Mouse (Mus musculus) midbrain, embryonic 13.5 days (tissue): ENCODE measurements at regions not wholly inside any gene's neighbourhood (a gene's known extent, or its start where the extent isn't known, plus 50 kb on each side); places are given as distances from the start of the nearest gene placed in this dataset.
"Not testable (repeated sequence)": the region's sequence is repeated elsewhere in the genome, so short reads cannot be mapped to it uniquely, and the experiment has no call there.

Experiments
- ATAC-seq: fragments of 200-750 bp; cut with Nextera tagmentation; 2 replicates; pipeline ENCODE4 v1.8.0; 2017; ENCODE audit warnings: mild to moderate bottlenecking, moderate TSS enrichment, moderate library complexity
- H3K27ac ChIP-seq: fragments of 300-500 bp; sonication (generic); 2 replicates; pipeline ENCODE4 v1.5.1; 2015; ENCODE audit warnings: inconsistent platforms, mild to moderate bottlenecking, moderate library complexity
- H3K27me3 ChIP-seq: fragments of 300-500 bp; sonication (generic); 2 replicates; pipeline ENCODE4 v1.6.1; 2015; ENCODE audit warnings: mild to moderate bottlenecking, inconsistent platforms
- H3K36me3 ChIP-seq: fragments of 300-500 bp; sonication (generic); 2 replicates; pipeline ENCODE4 v1.6.1; 2015; ENCODE audit warnings: mild to moderate bottlenecking, inconsistent platforms
- H3K4me1 ChIP-seq: fragments of 300-500 bp; sonication (generic); replicated peaks from 2 replicates; pipeline ENCODE4 v1.6.1; 2015; ENCODE audit warnings: inconsistent platforms
- H3K4me2 ChIP-seq: fragments of 300-500 bp; sonication (generic); replicated peaks from 2 replicates; pipeline ENCODE4 v1.6.1; 2015; ENCODE audit warnings: moderate library complexity, mild to moderate bottlenecking, inconsistent platforms
- H3K4me3 ChIP-seq: fragments of 300-500 bp; sonication (generic); replicated peaks from 2 replicates; pipeline ENCODE4 v1.5.1; 2015; ENCODE audit warnings: mild to moderate bottlenecking, inconsistent platforms
- H3K9ac ChIP-seq: fragments of 300-500 bp; sonication (generic); replicated peaks from 2 replicates; pipeline ENCODE4 v1.6.1; 2015; ENCODE audit warnings: mild to moderate bottlenecking, inconsistent platforms
- H3K9me3 ChIP-seq: fragments of 300-500 bp; sonication (generic); 2 replicates; pipeline ENCODE4 v1.6.1; 2016; ENCODE audit warnings: mild to moderate bottlenecking, inconsistent platforms
- WGBS: fragments of 180-500 bp; shearing (Covaris S2); methylation state at CpG from one replicate; pipeline ENCODE4 v1.1.7; 2015; 5-methylcytosine and 5-hydroxymethylcytosine counted together

DNA sequence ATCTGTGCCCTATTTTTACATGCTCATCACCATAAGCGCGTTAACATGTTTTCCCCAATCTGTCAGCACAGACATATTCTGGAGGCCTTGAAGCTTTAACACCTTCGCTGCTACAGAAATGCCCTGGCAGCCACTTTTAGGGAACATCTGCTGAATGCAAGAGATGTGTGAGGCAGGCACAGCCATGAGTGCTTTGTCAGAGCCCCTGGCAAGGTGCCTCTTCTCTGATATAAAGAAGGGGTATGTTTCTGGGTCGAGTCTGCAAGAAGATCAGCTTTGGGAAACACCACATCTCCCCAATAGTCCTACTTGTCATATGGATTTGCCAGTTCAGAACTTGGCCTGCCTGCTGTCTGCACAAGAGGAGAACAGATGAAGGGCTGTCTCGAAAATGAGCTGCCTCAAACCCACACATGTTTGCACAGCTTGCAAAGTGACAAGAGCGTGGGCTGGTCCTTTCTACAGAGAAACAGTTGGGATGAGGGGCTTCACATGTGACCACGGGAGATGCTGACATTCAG is 1263.3 kb upstream of the Klhl29 start:
- Histone ChIP-seq H3K4me1 (no peaks in the 10 kb centered on the region), H3K27me3 (no peaks in the 10 kb centered on the region), H3K9ac (no peak overlapping the region), H3K27ac (no peak overlapping the region), H3K36me3 (no peaks in the 10 kb centered on the region), H3K4me3 (no peak overlapping the region), H3K4me2 (no peak overlapping the region), H3K9me3 (no peaks in the 10 kb centered on the region)
- 79% methylated on average over 7 of the region's 7 CpGs for WGBS
- no peak for ATAC-seq

DNA sequence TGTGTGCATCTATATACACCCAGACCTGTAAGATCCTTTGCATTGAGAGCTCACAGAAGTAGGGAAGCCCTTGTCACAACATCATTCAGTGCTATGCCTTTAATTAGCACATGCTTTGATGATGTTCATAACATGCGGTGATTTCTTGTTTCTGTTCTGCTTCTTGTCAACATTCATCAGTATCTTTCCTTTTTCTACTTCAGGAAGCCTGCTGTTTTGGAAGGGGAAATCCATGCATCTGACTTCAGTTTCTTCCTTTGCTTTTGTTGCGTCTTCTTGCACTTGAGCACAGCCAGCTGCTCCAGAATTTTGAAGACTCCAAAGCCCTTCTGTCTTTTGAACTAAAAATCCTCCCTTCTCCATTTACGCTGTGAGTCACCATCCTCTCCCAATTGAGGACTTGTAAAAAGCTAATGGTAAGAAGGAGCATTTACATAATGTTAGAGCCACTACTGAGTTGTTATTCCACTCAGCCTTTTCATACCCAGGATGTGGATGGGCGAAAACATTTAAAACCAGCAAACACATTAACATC is 1262.4 kb upstream of the Klhl29 start:
- H3K4me2 ChIP-seq: no peak overlapping the region
- WGBS: 78% methylated on average over 4 of the region's 4 CpGs
- ATAC-seq: no peak

DNA sequence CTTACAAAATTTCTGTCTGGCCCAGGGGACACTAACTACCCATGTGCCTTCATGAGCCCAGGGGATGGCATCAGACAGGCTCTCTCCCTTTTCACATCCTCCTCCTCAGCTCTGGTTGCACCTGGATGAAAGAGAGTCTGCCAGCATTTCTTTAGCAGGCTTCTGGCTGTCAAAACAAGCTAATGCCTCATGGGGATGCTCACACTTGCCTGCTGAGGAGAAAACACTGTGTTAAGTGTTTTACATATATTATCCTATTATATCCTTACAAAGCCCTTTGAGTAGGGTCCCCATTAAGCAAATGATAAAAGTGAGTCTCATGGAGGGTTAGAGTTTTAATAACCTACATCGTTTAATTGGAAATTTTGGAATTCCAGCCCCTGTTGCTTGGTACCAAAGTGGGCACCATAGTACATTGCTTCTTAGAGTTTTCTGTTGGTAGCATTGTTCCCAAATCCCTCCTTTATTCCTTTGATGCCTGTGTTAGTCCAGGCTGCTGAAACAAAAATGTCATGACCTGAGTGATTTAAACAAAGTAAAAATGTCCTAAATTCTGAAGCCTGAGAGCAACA is 1247.2 kb upstream of the Klhl29 start:
- WGBS: 14% methylated on average over 1 of the region's 1 CpGs
- H3K4me1 ChIP-seq: peaks cover 4% of the 10 kb centered on the region; the same call in 1 of the 2 replicates
- ATAC-seq: 0 out of 2 replicates have a peak, but pooled peaks have one; percentile 34
- H3K36me3 ChIP-seq: no peaks in the 10 kb centered on the region
- no peaks in the 10 kb centered on the region for H3K9me3 ChIP-seq
- H3K27ac ChIP-seq: no peak overlapping the region
- no peaks in the 10 kb centered on the region for H3K27me3 ChIP-seq
- no peak overlapping the region for H3K9ac ChIP-seq
- no peak overlapping the region for H3K4me2 ChIP-seq
- no peak overlapping the region for H3K4me3 ChIP-seq

More for the DNA sequence above, 1262.4 kb upstream of the Klhl29 start:
- Histone ChIP-seq H3K4me1 (no peaks in the 10 kb centered on the region), H3K27me3 (no peaks in the 10 kb centered on the region), H3K9ac (no peak overlapping the region), H3K9me3 (no peaks in the 10 kb centered on the region), H3K36me3 (no peaks in the 10 kb centered on the region), H3K27ac (no peak overlapping the region), H3K4me3 (no peak overlapping the region)

DNA sequence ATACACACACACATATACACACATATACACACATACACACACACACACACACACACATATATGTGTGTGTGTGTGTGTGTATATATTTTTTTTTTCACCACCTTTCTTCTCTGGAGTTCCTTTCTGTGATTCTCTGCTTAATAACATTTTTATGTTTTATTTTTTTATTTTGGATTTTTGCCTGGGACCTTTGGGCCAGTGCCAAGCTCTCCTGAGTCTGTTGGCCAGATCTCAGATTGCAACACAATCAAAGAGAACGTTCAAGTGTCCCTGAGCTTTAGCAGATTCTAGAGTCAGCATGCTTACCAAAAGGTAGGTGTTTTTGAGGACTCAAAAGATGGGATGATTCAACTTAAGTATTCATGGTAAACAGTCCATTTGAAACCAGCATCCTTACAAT is 1225.6 kb upstream of the Klhl29 start:
- ATAC-seq: no peak
- H3K36me3 ChIP-seq: no peaks in the 10 kb centered on the region
- H3K9me3 ChIP-seq: no peaks in the 10 kb centered on the region
- H3K4me2 ChIP-seq: no peak overlapping the region
- H3K27me3 ChIP-seq: no peaks in the 10 kb centered on the region
- no peak overlapping the region for H3K4me3 ChIP-seq
- 78% methylated on average over 1 of the region's 1 CpGs for WGBS
- H3K27ac ChIP-seq: no peak overlapping the region
- no peaks in the 10 kb centered on the region for H3K4me1 ChIP-seq
- no peak overlapping the region for H3K9ac ChIP-seq

DNA sequence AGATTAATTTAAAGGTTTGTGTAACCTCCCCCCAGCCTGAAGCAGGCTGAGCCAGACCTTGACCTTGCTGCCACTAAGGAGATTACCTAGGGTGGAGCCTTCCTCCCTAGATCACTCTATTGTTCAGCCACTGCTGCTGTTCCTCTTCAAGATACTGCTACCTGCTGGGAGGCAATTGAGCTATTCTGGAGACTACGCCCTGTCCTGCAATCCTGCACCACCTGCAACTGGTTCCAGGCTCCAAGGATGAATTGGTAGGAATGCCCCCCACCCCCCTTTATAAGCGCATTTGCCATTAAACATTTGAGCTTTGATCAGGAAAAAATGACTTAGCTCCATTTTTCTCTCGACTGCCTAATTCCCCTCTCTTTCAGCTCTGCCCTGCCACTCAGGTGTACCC is 1220.0 kb upstream of the Klhl29 start:
- not testable (repeated sequence) for H3K9ac ChIP-seq, H3K4me2 ChIP-seq, ATAC-seq, H3K9me3 ChIP-seq, H3K27me3 ChIP-seq, H3K4me1 ChIP-seq, H3K27ac ChIP-seq, H3K36me3 ChIP-seq, H3K4me3 ChIP-seq
- 30% methylated on average over 3 of the region's 3 CpGs for WGBS

DNA sequence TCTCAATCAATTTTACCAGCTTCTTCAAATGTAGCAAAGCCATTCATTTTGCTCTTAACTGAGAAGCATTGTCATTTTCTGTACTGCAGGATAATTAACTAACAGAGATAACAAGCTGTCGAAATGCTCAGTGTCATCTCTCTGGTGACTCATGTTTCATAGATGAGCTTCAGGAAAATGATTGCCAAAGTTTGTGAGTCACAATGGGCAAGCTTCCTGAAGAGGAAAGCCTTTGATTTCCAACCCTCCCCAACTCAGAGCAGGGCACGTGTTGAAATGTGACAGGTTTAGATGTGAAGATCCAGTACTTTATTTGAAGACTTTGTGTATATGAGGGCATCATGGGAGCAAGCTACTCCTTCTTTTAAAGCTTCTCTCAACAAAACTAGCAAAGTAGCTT is 1214.7 kb upstream of the Klhl29 start:
- H3K36me3 ChIP-seq: no peaks in the 10 kb centered on the region
- 73% methylated on average over 2 of the region's 2 CpGs for WGBS

DNA sequence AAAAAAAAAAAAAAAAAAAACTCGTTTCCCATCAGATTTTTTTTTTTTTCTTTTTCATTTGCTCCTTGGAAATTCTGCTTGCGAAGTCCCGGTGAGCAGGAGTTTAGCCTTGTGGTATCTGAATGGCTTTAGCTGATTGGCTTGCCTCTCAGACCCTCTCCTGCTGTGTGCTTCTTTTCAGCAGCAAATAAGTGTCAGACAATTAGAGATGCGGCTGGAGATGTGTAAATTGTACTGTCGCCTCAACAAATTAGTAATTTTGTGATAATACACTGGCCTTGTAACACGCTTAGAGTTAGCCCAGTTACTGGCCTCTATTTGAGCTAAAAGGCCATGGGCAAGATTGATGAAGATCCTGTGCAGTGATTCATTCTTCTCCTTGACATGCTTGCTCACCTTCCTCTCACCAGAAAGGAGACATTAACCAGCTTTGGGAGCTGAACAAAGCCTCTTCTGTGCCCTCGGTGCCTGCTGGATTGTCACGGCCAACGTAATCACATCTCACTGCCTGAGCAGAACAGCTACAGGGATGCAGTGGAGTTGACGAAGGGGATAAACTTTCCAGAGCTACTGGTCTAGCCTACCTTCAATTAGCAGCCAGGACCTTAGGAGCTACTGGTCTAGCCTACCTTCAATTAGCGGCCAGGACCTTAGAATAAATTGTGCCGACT is 1212.7 kb upstream of the Klhl29 start:
- Histone ChIP-seq H3K4me2 (no peak overlapping the region), H3K9ac (no peak overlapping the region)
- peak; percentile 50 for ATAC-seq

More for the DNA sequence above, 1214.7 kb upstream of the Klhl29 start:
- H3K4me1 ChIP-seq: peaks cover 5% of the 10 kb centered on the region; the same call in 1 of the 2 replicates
- H3K9ac ChIP-seq: no peak overlapping the region
- no peak for ATAC-seq
- no peaks in the 10 kb centered on the region for H3K9me3 ChIP-seq
- no peak overlapping the region for H3K27ac ChIP-seq
- no peak overlapping the region for H3K4me3 ChIP-seq
- H3K27me3 ChIP-seq: no peaks in the 10 kb centered on the region
- H3K4me2 ChIP-seq: no peak overlapping the region

DNA sequence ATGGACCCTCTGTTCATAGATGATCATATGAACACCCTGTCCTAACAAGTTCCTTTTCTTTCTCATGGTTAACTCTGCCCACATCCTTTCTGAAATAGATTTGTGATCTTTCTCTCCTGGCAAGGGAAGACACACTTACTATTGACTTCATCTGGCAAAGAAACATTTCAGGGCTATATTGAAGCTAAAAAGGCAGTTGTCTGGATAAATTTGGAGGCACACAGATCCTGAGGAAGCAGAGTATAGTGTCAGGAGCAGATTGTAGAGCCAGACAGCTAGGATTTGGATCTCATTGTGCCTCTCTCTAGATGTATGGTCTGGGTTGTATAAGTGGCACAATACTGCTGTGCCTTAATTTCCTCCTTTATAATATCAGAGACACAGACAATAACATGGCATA is 1204.7 kb upstream of the Klhl29 start:
- H3K9me3 ChIP-seq: no peaks in the 10 kb centered on the region
- no peaks in the 10 kb centered on the region for H3K4me1 ChIP-seq
- H3K9ac ChIP-seq: no peak overlapping the region
- no peak overlapping the region for H3K27ac ChIP-seq
- ATAC-seq: no peak
- no peaks in the 10 kb centered on the region for H3K27me3 ChIP-seq
- no peak overlapping the region for H3K4me2 ChIP-seq
- no peak overlapping the region for H3K4me3 ChIP-seq
- H3K36me3 ChIP-seq: no peaks in the 10 kb centered on the region

More for the DNA sequence above, 1212.7 kb upstream of the Klhl29 start:
- Histone ChIP-seq H3K36me3 (no peaks in the 10 kb centered on the region), H3K27ac (no peak overlapping the region), H3K9me3 (no peaks in the 10 kb centered on the region), H3K4me1 (peaks cover 5% of the 10 kb centered on the region; the same call in 1 of the 2 replicates), H3K27me3 (no peaks in the 10 kb centered on the region), H3K4me3 (no peak overlapping the region)
- 23% methylated on average over 12 of the region's 12 CpGs for WGBS

DNA sequence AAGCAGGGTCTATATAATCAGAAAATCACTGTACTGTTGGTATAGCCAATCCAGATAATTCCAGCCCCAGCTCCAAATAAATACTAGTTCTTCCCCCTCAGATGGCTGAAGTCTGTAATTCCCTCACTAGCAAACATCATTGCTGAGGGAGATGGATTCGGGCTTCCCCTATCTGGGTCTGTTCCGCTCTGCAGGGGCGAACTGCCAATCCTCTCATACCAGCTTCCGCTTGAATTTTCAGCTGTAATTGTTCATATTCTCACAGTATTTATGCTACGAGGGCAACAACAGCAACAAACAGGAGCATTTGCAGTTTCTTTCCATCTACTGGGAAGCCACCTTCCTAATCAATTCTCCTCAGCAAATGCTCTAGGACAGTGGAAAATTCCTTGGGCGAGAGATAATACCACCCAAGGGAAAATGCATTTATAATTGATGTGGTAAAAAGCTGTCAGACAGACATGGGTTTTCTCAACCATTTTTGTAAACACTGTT is 1201.4 kb upstream of the Klhl29 start:
- Histone ChIP-seq H3K4me1 (no peaks in the 10 kb centered on the region), H3K36me3 (no peaks in the 10 kb centered on the region), H3K4me2 (no peak overlapping the region), H3K4me3 (no peak overlapping the region), H3K9me3 (no peaks in the 10 kb centered on the region), H3K27me3 (no peaks in the 10 kb centered on the region), H3K9ac (no peak overlapping the region), H3K27ac (no peak overlapping the region; the same call in 1 of the 2 replicates)
- WGBS: 72% methylated on average over 6 of the region's 6 CpGs
- no peak for ATAC-seq
